Mouse (Mus musculus): ENCODE data around the gene Paxx. TPM values are rescaled to one million over a fixed set of nuclear protein-coding genes. Genes with fewer than 3 reads are reported as not detected.

The Paxx gene
- polyA plus RNA-seq, 1 experiment: 110 TPM

GRCm38 (mm10) chr2:25484901-25485647 is 24.2 kb upstream of the Paxx start:
- no peak for DNase-seq (ENCODE audit: extremely low spot score in 1 of 2, low spot score in 1 of 2)

- peak in 1 of 2 experiments; percentile 60 for DNase-seq (ENCODE audit: extremely low spot score in 1 of 2, low spot score in 1 of 2)
Observed at GRCm38 (mm10) chr2:25482969-25483368, 22.1 kb upstream of the Paxx start.

- no peak for DNase-seq (ENCODE audit: extremely low spot score in 1 of 2, low spot score in 1 of 2)
Observed at GRCm38 (mm10) chr2:25480541-25480940, 19.6 kb upstream of the Paxx start.

GRCm38 (mm10) chr2:25479551-25480311 is 18.8 kb upstream of the Paxx start:
- DNase-seq (ENCODE audit: extremely low spot score in 1 of 2, low spot score in 1 of 2): no peak

GRCm38 (mm10) chr2:25477967-25478675 is 17.2 kb upstream of the Paxx start:
- peak in 1 of 2 experiments; percentile 57 for DNase-seq (ENCODE audit: extremely low spot score in 1 of 2, low spot score in 1 of 2)

GRCm38 (mm10) chr2:25477541-25477940 is 16.6 kb upstream of the Paxx start:
- DNase-seq (ENCODE audit: extremely low spot score in 1 of 2, low spot score in 1 of 2): no peak

GRCm38 (mm10) chr2:25472550-25472949 is 11.7 kb upstream of the Paxx start:
- no peak for DNase-seq (ENCODE audit: extremely low spot score in 1 of 2, low spot score in 1 of 2)

GRCm38 (mm10) chr2:25469969-25470368 is 9.1 kb upstream of the Paxx start, which contains the start of gene Ptgds:
Ptgds (minus strand) TSS chr2:25470046.
- DNase-seq (ENCODE audit: extremely low spot score in 1 of 2, low spot score in 1 of 2): no peak

- peak in 1 of 2 experiments; percentile 36 for DNase-seq (ENCODE audit: extremely low spot score in 1 of 2, low spot score in 1 of 2)
Observed at GRCm38 (mm10) chr2:25468962-25469915, 8.3 kb upstream of the Paxx start.

GRCm38 (mm10) chr2:25467606-25468303 is 6.9 kb upstream of the Paxx start:
- no peak for DNase-seq (ENCODE audit: extremely low spot score in 1 of 2, low spot score in 1 of 2)

- no peak for DNase-seq (ENCODE audit: extremely low spot score in 1 of 2, low spot score in 1 of 2)
Observed at GRCm38 (mm10) chr2:25465816-25466635, 5.1 kb upstream of the Paxx start.

GRCm38 (mm10) chr2:25465256-25465655 is 4.4 kb upstream of the Paxx start:
- no peak for DNase-seq (ENCODE audit: extremely low spot score in 1 of 2, low spot score in 1 of 2)

- DNase-seq (ENCODE audit: extremely low spot score in 1 of 2, low spot score in 1 of 2): no peak
Observed at GRCm38 (mm10) chr2:25463630-25464029, 2.7 kb upstream of the Paxx start.

GRCm38 (mm10) chr2:25461407-25461806 is 513 bp upstream of the Paxx start:
- DNase-seq (ENCODE audit: extremely low spot score in 1 of 2, low spot score in 1 of 2): no peak

GRCm38 (mm10) chr2:25460135-25460534 is 759 bp downstream of the Paxx start:
- no peak for DNase-seq (ENCODE audit: extremely low spot score in 1 of 2, low spot score in 1 of 2)

- DNase-seq (ENCODE audit: extremely low spot score in 1 of 2, low spot score in 1 of 2): no peak
Observed at GRCm38 (mm10) chr2:25458911-25459310, 2.0 kb downstream of the Paxx start.

GRCm38 (mm10) chr2:25457022-25457896 is 3.6 kb downstream of the Paxx start:
- no peak for DNase-seq (ENCODE audit: extremely low spot score in 1 of 2, low spot score in 1 of 2)

Data from frontal cortex, adult 2 months (tissue).